Mouse (Mus musculus): Measurements from ENCODE around the gene Mob3a. TPM values are rescaled to one million over a fixed set of nuclear protein-coding genes. Genes with fewer than 3 reads are reported as not detected.

Mob3a gene
- total and polyA plus RNA-seq, 3 experiments, result 56.9 to 84.2 (median 71.4) TPM

GRCm38 (mm10) chr10:80684214-80684613 lies 17.6 kb downstream of the Mob3a start:
- peak; percentile 62 to 89 for TF ChIP-seq CTCF (conservative IDR thresholded peaks at IDR 0.05 in 1 of 2, IDR thresholded peaks at IDR 0.05 in 1 of 2; ENCODE audit: low read depth in 2 of 2, low read length in 2 of 2)
- TF ChIP-seq SMC3 (IDR thresholded peaks at IDR 0.05; ENCODE audit: low read depth, low read length), result peak; percentile 80
- no peak for TF ChIP-seq USF2 (conservative IDR thresholded peaks at IDR 0.05; ENCODE audit: low read depth, low read length)
- no peak for TF ChIP-seq ETS1 (conservative IDR thresholded peaks at IDR 0.05; ENCODE audit: low read depth, low read length)
- no peak for TF ChIP-seq USF1 (IDR thresholded peaks at IDR 0.05; ENCODE audit: low read depth, low read length)
- TF ChIP-seq NRF1 (IDR thresholded peaks at IDR 0.05; ENCODE audit: low read depth, low read length), result no peak
- TF ChIP-seq RAD21 (IDR thresholded peaks at IDR 0.05; ENCODE audit: low read depth, low read length), result peak; percentile 90
- no peak for TF ChIP-seq MYC (IDR thresholded peaks at IDR 0.05; ENCODE audit: low read depth, low read length)
- no peak for TF ChIP-seq PAX5 (IDR thresholded peaks at IDR 0.05; ENCODE audit: low read length)
- peak; percentile 74 for DNase-seq (ENCODE audit: extremely low read depth)
- dilution Hi-C loops (cut with MboI; ENCODE audit: extremely low pct_ligation_motif_present, extremely low pct_unique_long_range_greater_than_20kb, low sequenced_read_pairs), result no loop called here

GRCm38 (mm10) chr10:80683647-80684046 lies 18.1 kb downstream of the Mob3a start:
- no peak for DNase-seq (ENCODE audit: extremely low read depth)
- H3K9me3 ChIP-seq (replicated peaks; ENCODE audit: low read length), result no peaks in the 10 kb centered on the region
- no peak overlapping the region for H3K4me2 ChIP-seq (ENCODE audit: insufficient read depth, low read depth, poor library complexity, severe bottlenecking)
- dilution Hi-C loops (cut with MboI; ENCODE audit: extremely low pct_ligation_motif_present, extremely low pct_unique_long_range_greater_than_20kb, low sequenced_read_pairs), result no loop called here
- no peak overlapping the region for H3K4me3 ChIP-seq (replicated peaks in 1 of 3; ENCODE audit: low read depth in 2 of 3, low read length in 2 of 3, poor library complexity in 1 of 3)
- H3K36me3 ChIP-seq (replicated peaks in 1 of 2; ENCODE audit: control insufficient read depth in 1 of 2, insufficient read depth in 1 of 2, low read length in 1 of 2), result peaks cover 29 to 54% of the 10 kb centered on the region in 2 experiments
- no peak for TF ChIP-seq KAT2A (IDR thresholded peaks at IDR 0.05; ENCODE audit: insufficient replicate concordance, low read length)
- no peak for TF ChIP-seq ZKSCAN1 (IDR thresholded peaks at IDR 0.05; ENCODE audit: borderline replicate concordance, low read depth, low read length)
- TF ChIP-seq MAX (IDR thresholded peaks at IDR 0.05; ENCODE audit: low read length), result no peak
- TF ChIP-seq RCOR1 (conservative IDR thresholded peaks at IDR 0.05; ENCODE audit: low read depth, low read length), result no peak
- no peak for TF ChIP-seq TCF12 (IDR thresholded peaks at IDR 0.05; ENCODE audit: low read depth, low read length)
- TF ChIP-seq ELF1 (IDR thresholded peaks at IDR 0.05; ENCODE audit: low read depth, low read length), result no peak
- no peak for TF ChIP-seq TBP (conservative IDR thresholded peaks at IDR 0.05; ENCODE audit: low read depth, low read length)
- TF ChIP-seq CHD1 (IDR thresholded peaks at IDR 0.05; ENCODE audit: low read depth, low read length), result no peak
- TF ChIP-seq NRF1 (IDR thresholded peaks at IDR 0.05; ENCODE audit: low read depth, low read length), result no peak
- TF ChIP-seq JUND (conservative IDR thresholded peaks at IDR 0.05; ENCODE audit: low read depth, low read length), result no peak
- TF ChIP-seq POLR2AphosphoS2 (IDR thresholded peaks at IDR 0.05; ENCODE audit: low read depth, low read length), result no peak
- TF ChIP-seq E2F4 (IDR thresholded peaks at IDR 0.05; ENCODE audit: insufficient replicate concordance, low read depth, low read length), result no peak
- TF ChIP-seq SIN3A (IDR thresholded peaks at IDR 0.05; ENCODE audit: low read length), result no peak
- TF ChIP-seq MYC (IDR thresholded peaks at IDR 0.05; ENCODE audit: low read depth, low read length), result no peak
- no peak for TF ChIP-seq MXI1 (IDR thresholded peaks at IDR 0.05; ENCODE audit: low read depth, low read length)
- TF ChIP-seq USF2 (conservative IDR thresholded peaks at IDR 0.05; ENCODE audit: low read depth, low read length), result no peak
- TF ChIP-seq BHLHE40 (IDR thresholded peaks at IDR 0.05; ENCODE audit: low read depth, low read length), result no peak
- no peak overlapping the region for H3K9ac ChIP-seq (ENCODE audit: insufficient read depth, low read depth)
- no peaks in the 10 kb centered on the region for H3K27me3 ChIP-seq (replicated peaks)
- in situ Hi-C loops (cut with MboI; ENCODE audit: low pct_ligation_motif_present, low pct_unique_long_range_greater_than_20kb, low sequenced_read_pairs), result loop anchor here (5.0 to 25.0 kb wide), 2 partner anchors 71 to 246 kb away; partner anchors contain the start of gene Tcf3
- H3K79me2 ChIP-seq (replicated peaks; ENCODE audit: control insufficient read depth, extremely low read depth, insufficient read depth, poor library complexity, severe bottlenecking), result no peaks in the 10 kb centered on the region
- H3K4me1 ChIP-seq (ENCODE audit: control insufficient read depth in 1 of 2, insufficient read depth in 2 of 2), result peaks cover 14 to 57% of the 10 kb centered on the region in 2 experiments
- H3K27ac ChIP-seq (ENCODE audit: insufficient read depth, low read depth), result no peak overlapping the region

More at GRCm38 (mm10) chr10:80684214-80684613, 17.6 kb downstream of the Mob3a start:
- in situ Hi-C loops (cut with MboI; ENCODE audit: low pct_ligation_motif_present, low pct_unique_long_range_greater_than_20kb, low sequenced_read_pairs), result loop anchor here (5.0 to 25.0 kb wide), 2 partner anchors 72 to 247 kb away; partner anchors contain the start of gene Tcf3
- H3K27ac ChIP-seq (ENCODE audit: insufficient read depth, low read depth), result no peak overlapping the region
- H3K36me3 ChIP-seq (replicated peaks in 1 of 2; ENCODE audit: control insufficient read depth in 1 of 2, insufficient read depth in 1 of 2, low read length in 1 of 2), result peaks cover 30 to 58% of the 10 kb centered on the region in 2 experiments
- H3K4me3 ChIP-seq (replicated peaks in 1 of 3; ENCODE audit: low read depth in 2 of 3, low read length in 2 of 3, poor library complexity in 1 of 3), result no peak overlapping the region
- no peaks in the 10 kb centered on the region for H3K27me3 ChIP-seq (replicated peaks)
- no peaks in the 10 kb centered on the region for H3K79me2 ChIP-seq (replicated peaks; ENCODE audit: control insufficient read depth, extremely low read depth, insufficient read depth, poor library complexity, severe bottlenecking)
- no peaks in the 10 kb centered on the region for H3K9me3 ChIP-seq (replicated peaks; ENCODE audit: low read length)
- H3K4me1 ChIP-seq (ENCODE audit: control insufficient read depth in 1 of 2, insufficient read depth in 2 of 2), result peaks cover 10 to 53% of the 10 kb centered on the region in 2 experiments
- H3K4me2 ChIP-seq (ENCODE audit: insufficient read depth, low read depth, poor library complexity, severe bottlenecking), result no peak overlapping the region
- H3K9ac ChIP-seq (ENCODE audit: insufficient read depth, low read depth), result no peak overlapping the region
